Mouse (Mus musculus) brain, embryonic 14.5 days (tissue): ENCODE data around the gene Smarcd2. TPM values are rescaled to one million over a fixed set of nuclear protein-coding genes. Genes with fewer than 3 reads are reported as not detected.

Experiments used
- DNase-seq: peaks from one replicate; pipeline ENCODE4 v3.0.0-alpha.2; 2011; ENCODE audit warnings: low read depth
- CTCF ChIP-seq: fragments of 200-500 bp; IDR thresholded peaks from 2 replicates; pipeline ENCODE4 v1.5.1; 2012; ENCODE audit warnings: inconsistent platforms, mild to moderate bottlenecking, moderate library complexity, borderline replicate concordance; ENCODE audit not compliant: insufficient read depth, insufficient read length; ENCODE audit errors: extremely low read depth
- POLR2A ChIP-seq: fragments of 200-500 bp; IDR thresholded peaks from 2 replicates; pipeline ENCODE4 v1.6.1; 2012; ENCODE audit warnings: mild to moderate bottlenecking, inconsistent platforms, borderline replicate concordance; ENCODE audit not compliant: poor library complexity, insufficient read depth, insufficient read length, severe bottlenecking; ENCODE audit errors: extremely low read depth
- polyA plus RNA-seq: library from polyadenylated mRNA; depleted of rRNA; stranded (reverse); fragments of >200 nt; gene quantifications from 2 replicates; pipeline ENCODE4 v1.2.3, GENCODE M21; 2012; rRNA removed

The Smarcd2 gene
- polyA plus RNA-seq, 1 experiment = 37.3 TPM

DNA sequence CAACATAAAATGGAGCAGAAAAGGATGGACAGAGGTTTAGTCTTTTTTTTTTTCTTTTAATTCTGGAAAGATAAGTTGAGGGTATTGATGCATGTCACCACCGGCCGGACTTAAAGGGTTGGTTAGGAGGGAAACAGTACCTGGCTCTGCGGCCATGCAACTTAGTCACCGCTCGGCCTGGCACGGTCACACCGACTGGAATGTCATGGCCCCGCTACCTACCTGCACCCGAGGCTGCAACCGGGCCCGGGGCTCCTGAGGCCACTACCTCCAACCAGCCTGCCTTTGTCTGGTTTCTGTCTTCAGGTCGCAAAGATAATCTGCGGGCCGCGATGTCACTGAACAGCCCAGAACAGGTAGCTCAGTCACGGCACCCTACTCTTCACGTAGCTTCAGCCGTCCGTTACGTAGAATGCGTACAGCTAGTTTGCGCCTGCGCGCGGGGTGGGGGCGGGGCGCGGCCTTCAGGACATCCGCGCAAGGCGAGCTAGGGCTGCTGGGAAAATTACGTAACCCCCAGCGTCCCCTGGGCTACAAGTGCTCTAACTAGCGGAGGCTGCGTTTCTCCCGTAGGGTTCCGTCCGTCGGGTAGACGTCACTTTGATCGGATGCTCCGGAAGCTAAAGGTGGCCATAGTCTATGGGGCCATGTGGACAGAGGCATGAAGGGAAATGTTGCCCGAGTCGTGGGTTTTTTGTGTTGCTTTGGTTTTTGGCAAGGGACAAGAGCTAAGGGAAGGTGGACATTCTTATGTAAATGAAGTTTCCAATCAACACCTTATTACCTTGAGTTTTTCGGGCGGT, 56.6 kb downstream of the Smarcd2 start, which contains the start of gene Ccdc47:
Ccdc47 (minus strand) TSS at position 418 of the 803 bp plus-strand sequence.
- DNase-seq = peak; percentile 100
- TF ChIP-seq CTCF (no peak), POLR2A (0 out of 2 replicates have a peak, but pooled peaks have one; percentile 10)

DNA sequence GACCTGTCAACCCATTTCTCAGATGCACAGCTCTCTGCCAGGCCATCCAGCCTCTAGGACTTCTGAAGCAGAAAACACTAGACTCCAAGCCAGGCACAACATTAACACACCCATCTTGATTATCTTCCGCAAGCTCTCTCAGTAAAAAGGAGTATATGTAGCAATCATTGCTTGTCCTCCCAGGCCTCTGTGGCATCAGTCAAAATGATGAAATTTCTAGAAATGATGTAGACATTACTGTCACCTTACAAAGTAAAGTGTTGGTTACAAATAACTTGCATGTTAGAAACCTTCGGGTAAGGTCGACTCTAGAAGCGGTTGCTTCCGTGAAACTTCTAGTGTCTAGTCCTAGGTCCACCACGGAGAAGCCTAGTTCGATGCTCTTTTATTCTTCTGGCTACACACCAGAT, 57.3 kb downstream of the Smarcd2 start:
- DNase-seq = no peak
- TF ChIP-seq CTCF (no peak), POLR2A (no peak)

- DNase-seq = no peak
- TF ChIP-seq POLR2A (no peak), CTCF (no peak)
These were observed 57.9 kb downstream of the Smarcd2 start for GRCm38 (mm10) chr11:106214856-106215255.

Other genes starting within 250 kb of the Smarcd2 start
- 141 and 173 TPM in 2 replicates for gene Dcaf7, start 236.1 kb downstream of the Smarcd2 start, polyA plus RNA-seq
- 12.6 and 13.4 TPM in 2 replicates for gene Taco1, start 206.9 kb downstream of the Smarcd2 start, polyA plus RNA-seq
- gene Map3k3, start 188.4 kb downstream of the Smarcd2 start, polyA plus RNA-seq = 33.1 and 33.5 TPM in 2 replicates
- gene Gm10840, start 112.1 kb downstream of the Smarcd2 start, polyA plus RNA-seq = 0.77 TPM in 1 of 2 replicates, not detected in the other
- gene Limd2, start 112.1 kb downstream of the Smarcd2 start, polyA plus RNA-seq = 128 and 134 TPM in 2 replicates
- 54.3 and 68.3 TPM in 2 replicates for gene Strada, start 70.8 kb downstream of the Smarcd2 start, polyA plus RNA-seq
- 44.1 and 54.9 TPM in 2 replicates for gene Ccdc47, start 56.6 kb downstream of the Smarcd2 start, polyA plus RNA-seq
- gene Ddx42, start 56.0 kb downstream of the Smarcd2 start, polyA plus RNA-seq = 41.1 and 56.8 TPM in 2 replicates
- gene Ftsj3, start 16.9 kb downstream of the Smarcd2 start, polyA plus RNA-seq = 30.1 and 31.5 TPM in 2 replicates
- 162 and 165 TPM in 2 replicates for gene Psmc5, start 16.8 kb downstream of the Smarcd2 start, polyA plus RNA-seq
- gene Tcam1, start 3.7 kb upstream of the Smarcd2 start, polyA plus RNA-seq = 0.15 and 0.23 TPM in 2 replicates
- gene Gh, start 28.9 kb upstream of the Smarcd2 start, polyA plus RNA-seq = not detected in 2 replicates
- gene Cd79b, start 41.8 kb upstream of the Smarcd2 start, polyA plus RNA-seq = 0.48 and 0.62 TPM in 2 replicates
- 0.01 and 0.07 TPM in 2 replicates for gene Scn4a, start 80.3 kb upstream of the Smarcd2 start, polyA plus RNA-seq
- not detected in 2 replicates for gene Prr29, start 92.5 kb upstream of the Smarcd2 start, polyA plus RNA-seq
- 11.5 and 11.9 TPM in 2 replicates for gene Icam2, start 115.1 kb upstream of the Smarcd2 start, polyA plus RNA-seq
- 11.3 and 11.9 TPM in 2 replicates for gene Ern1, start 214.9 kb upstream of the Smarcd2 start, polyA plus RNA-seq